Comparison of ENCODE assay signal across 26 mouse cellular contexts in the genomic region with DNA sequence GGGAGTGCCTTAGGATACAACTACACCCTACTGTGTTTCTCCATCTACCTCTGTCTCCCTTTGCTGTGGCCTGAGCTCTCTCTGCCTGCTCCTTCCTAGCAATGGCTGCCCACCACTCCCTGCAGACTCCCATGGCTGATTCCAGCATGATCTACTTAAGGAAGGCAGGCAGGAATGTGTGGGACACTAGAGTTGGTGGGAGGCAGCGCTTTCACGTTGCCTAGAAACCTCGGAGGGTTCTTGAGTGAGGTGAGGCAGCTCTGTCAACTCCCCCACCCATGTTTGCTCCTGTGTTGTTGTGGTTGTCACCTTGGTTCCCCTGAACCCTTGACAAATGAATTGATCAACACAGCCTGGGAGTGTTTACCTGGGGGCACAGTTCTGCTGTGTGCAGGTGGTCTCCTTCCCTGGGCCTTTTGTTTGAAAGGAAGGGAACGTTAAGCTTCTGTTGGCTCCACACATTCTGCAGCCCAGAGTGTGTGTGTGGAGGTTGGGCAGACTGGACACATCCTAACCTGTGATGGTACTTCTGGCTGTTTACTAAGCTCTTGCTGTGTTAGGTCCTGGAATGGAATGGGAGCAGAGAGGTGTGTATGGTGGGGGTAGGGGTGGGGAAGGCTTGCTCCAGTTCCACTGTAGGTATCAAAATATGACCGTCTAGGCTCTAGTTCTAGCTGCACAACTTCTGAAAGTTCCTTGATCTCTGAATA. TPM values are rescaled to one million over a fixed set of nuclear protein-coding genes. Genes with fewer than 3 reads are reported as not detected.
DNase-seq lines count a peak whose midpoint lies in the region; ATAC-seq and TF ChIP-seq lines count a peak whose summit lies in the region.
"Had no signal": no experiment of that assay in that cellular context is flagged by ENCODE, and none has a peak within 500 bp of the region (broad histone marks: within the 10 kb centered on the region; RNA-seq: fewer than 3 reads in every experiment).

No protein-coding gene starts in this region.

- H3K4me3 ChIP-seq in left cerebral cortex, adult 2 months = no peak overlapping the region
- H3K4me3 ChIP-seq in cortical plate, adult 2 months (ENCODE audit: insufficient read depth, low read length) = no peak overlapping the region
- no peak overlapping the region for H3K4me3 ChIP-seq in lung, embryonic 15.5 days
- H3K4me3 ChIP-seq: embryonic facial prominence, embryonic 10.5 days; limb, embryonic 15.5 days; liver, embryonic 15.5 days; neural tube, embryonic 15.5 days had no signal

- no peaks in the 10 kb centered on the region for H3K36me3 ChIP-seq in lung, embryonic 15.5 days
- H3K36me3 ChIP-seq: embryonic facial prominence, embryonic 10.5 days; limb, embryonic 15.5 days; liver, embryonic 15.5 days; neural tube, embryonic 15.5 days had no signal

- H3K27ac ChIP-seq in left cerebral cortex, adult 2 months = no peak overlapping the region
- H3K27ac ChIP-seq in cortical plate, adult 2 months (ENCODE audit: insufficient read depth, low read length) = no peak overlapping the region
- peak overlapping the region; percentile 46 for H3K27ac ChIP-seq in lung, embryonic 15.5 days
- H3K27ac ChIP-seq: embryonic facial prominence, embryonic 10.5 days; limb, embryonic 15.5 days; liver, embryonic 15.5 days; neural tube, embryonic 15.5 days had no signal

- H3K9me3 ChIP-seq in lung, embryonic 15.5 days = no peaks in the 10 kb centered on the region
- H3K9me3 ChIP-seq: embryonic facial prominence, embryonic 10.5 days; limb, embryonic 15.5 days; liver, embryonic 15.5 days; megakaryocyte, embryonic 14.5 days; neural tube, embryonic 15.5 days had no signal

- no peak overlapping the region for H3K4me2 ChIP-seq in lung, embryonic 15.5 days
- H3K4me2 ChIP-seq: limb, embryonic 15.5 days; liver, embryonic 15.5 days; neural tube, embryonic 15.5 days had no signal

- peak; percentile 18 to 29 for DNase-seq in left cerebral cortex, adult 2 months (ENCODE audit: extremely low spot score in 1 of 2, low spot score in 2 of 2)
- no peak for DNase-seq in left cerebral cortex, postnatal 10 days (ENCODE audit: extremely low spot score in 1 of 2, low spot score in 2 of 2)
- DNase-seq in lung, postnatal 4 days = peak; percentile 62 to 79
- no peak for DNase-seq in heart, postnatal 25 days (ENCODE audit: low spot score)
- no peak for DNase-seq in adrenal gland, postnatal 36 days
- DNase-seq: B cell, adult 2 months; cerebellum, adult 8-10 months; gastrocnemius, postnatal 36 days; kidney, adult 2 months; kidney, postnatal 25 days; thymus, adult 18-20 months; thymus, postnatal 4 days had no signal

- peak; percentile 59; the same call in 1 of the 2 replicates for ATAC-seq in lung, embryonic 15.5 days (ENCODE audit: borderline replicate concordance, extremely low read depth, low FRiP score, low TSS enrichment)
- ATAC-seq: midbrain, embryonic 16.5 days had no signal

- 44% methylated on average over 5 of the region's 5 CpGs for WGBS in lung, embryonic 15.5 days

- peak; percentile 24; the same call in 1 of the 2 replicates for TF ChIP-seq POLR2A in cortical plate, adult 2 months (IDR thresholded peaks at IDR 0.05; ENCODE audit: extremely low read depth, insufficient read depth, low read length)

- H3K4me1 ChIP-seq in cortical plate, adult 2 months (ENCODE audit: control insufficient read depth, insufficient read depth, low read length) = peaks cover 5% of the 10 kb centered on the region
- H3K4me1 ChIP-seq in lung, embryonic 15.5 days = 0 out of 2 replicates have a peak, but pooled peaks cover 2% of the 10 kb centered on the region
- H3K4me1 ChIP-seq: limb, embryonic 15.5 days; liver, embryonic 15.5 days; megakaryocyte, embryonic 14.5 days; neural tube, embryonic 15.5 days had no signal

- H3K27me3 ChIP-seq in lung, embryonic 15.5 days = no peaks in the 10 kb centered on the region
- H3K27me3 ChIP-seq: limb, embryonic 15.5 days; liver, embryonic 15.5 days; neural tube, embryonic 15.5 days had no signal

- intact Hi-C loops in left cerebral cortex, adult 2 months (cut with DNase I) = no loop called here
- intact Hi-C loops in left cerebral cortex, postnatal 10 days (cut with DNase I) = no loop called here
- intact Hi-C loops in heart, postnatal 25 days (cut with DNase I) = no loop called here

- H3K9ac ChIP-seq in lung, embryonic 15.5 days = no peak overlapping the region
- H3K9ac ChIP-seq: limb, embryonic 15.5 days; liver, embryonic 15.5 days; neural tube, embryonic 15.5 days had no signal

- TF ChIP-seq CTCF in left cerebral cortex, adult 2 months (IDR thresholded peaks at IDR 0.05) = no peak
- no peak for TF ChIP-seq CTCF in cortical plate, adult 2 months (IDR thresholded peaks at IDR 0.05; ENCODE audit: extremely low read depth, insufficient read depth, low read length)

RNA-seq across cellular contexts. Expression of a gene that starts 3.6 kb away (rescaled TPM):
- total RNA-seq in left cerebral cortex, adult 2 months (2021) = 1 to 10 TPM; 1.3 to 1.4 TPM
- total RNA-seq in left cerebral cortex, postnatal 10 days (2021) = 1 to 10 TPM; 2.3 to 3.6 TPM
- 0.44 and 0.52 TPM in 2 replicates for polyA plus RNA-seq in cortical plate, adult 2 months (2012; rRNA removed)
- polyA plus RNA-seq in lung, embryonic 15.5 days (2015; fragmentation: Nextera tagmentation; extraction: Ambion mirVana) = 17.3 and 19.9 TPM in 2 replicates
- total RNA-seq in heart, postnatal 25 days (2021) = not detected
- not detected for total RNA-seq in adrenal gland, postnatal 36 days (2021)
- total RNA-seq: adrenal gland, adult 18-20 months; gastrocnemius, postnatal 36 days had no signal
- polyA plus RNA-seq: embryonic facial prominence, embryonic 10.5 days; hindbrain, embryonic 11.5 days; limb, embryonic 15.5 days; liver, embryonic 15.5 days; spleen, adult 2 months; stomach, embryonic 14.5 days had no signal

RNA-seq across cellular contexts. Expression of a gene that starts 29.8 kb away (rescaled TPM):
- total RNA-seq in left cerebral cortex, adult 2 months (2021) = not detected
- under 1 TPM in 1 of 2 experiments, not detected in 1; 0.11 TPM for total RNA-seq in left cerebral cortex, postnatal 10 days (2021)
- 0.17 and 0.26 TPM in 2 replicates for polyA plus RNA-seq in cortical plate, adult 2 months (2012; rRNA removed)
- 9.8 and 12.7 TPM in 2 replicates for polyA plus RNA-seq in lung, embryonic 15.5 days (2015; fragmentation: Nextera tagmentation; extraction: Ambion mirVana)
- total RNA-seq in heart, postnatal 25 days (2021) = under 1 TPM; 0.17 to 0.34 TPM
- total RNA-seq in adrenal gland, postnatal 36 days (2021) = 1 to 10 TPM; 1.7 to 6.7 TPM
- total RNA-seq: gastrocnemius, postnatal 36 days had no signal
- polyA plus RNA-seq: embryonic facial prominence, embryonic 10.5 days; forebrain, embryonic 11.5 days; heart, postnatal 0 days; hindbrain, embryonic 11.5 days; midbrain, embryonic 16.5 days; neural tube, embryonic 15.5 days had no signal

RNA-seq across cellular contexts. Expression of a gene that starts 34.2 kb away (rescaled TPM):
- 100 to 1,000 TPM in 1 of 2 experiments, 10 to 100 TPM in 1; 91.0 to 101 TPM for total RNA-seq in left cerebral cortex, adult 2 months (2021)
- 10 to 100 TPM; 59.4 to 73.7 TPM for total RNA-seq in left cerebral cortex, postnatal 10 days (2021)
- polyA plus RNA-seq in cortical plate, adult 2 months (2012; rRNA removed) = 82.5 and 92.9 TPM in 2 replicates
- polyA plus RNA-seq in lung, embryonic 15.5 days (2015; fragmentation: Nextera tagmentation; extraction: Ambion mirVana) = 9.9 and 11.4 TPM in 2 replicates
- 100 to 1,000 TPM; 142 to 144 TPM for total RNA-seq in heart, postnatal 25 days (2021)
- 10 to 100 TPM; 22.2 to 22.3 TPM for total RNA-seq in adrenal gland, postnatal 36 days (2021)

Comparison
In these comparisons a context has a peak if more than half of its experiments do, and no peak if none do; other contexts are left out.
1. DNase-seq: peak in left cerebral cortex, adult 2 months (2 of 2) and lung, postnatal 4 days (2 of 2); none in left cerebral cortex, postnatal 10 days (0 of 2), heart, postnatal 25 days (single experiment) and adrenal gland, postnatal 36 days (0 of 2).